Mouse (Mus musculus): ENCODE measurements around the gene Sox15.

Sox15 gene

GRCm38 (mm10) chr11:69679144-69679543, 24.0 kb downstream of the Sox15 start:
- DNase-seq (ENCODE audit: low spot score in 2 of 2): no peak

GRCm38 (mm10) chr11:69680136-69680855, 25.2 kb downstream of the Sox15 start:
- DNase-seq (ENCODE audit: low spot score in 2 of 2): no peak

GRCm38 (mm10) chr11:69681314-69682208, 26.4 kb downstream of the Sox15 start, which contains the start of gene Senp3:
Gene Senp3 (minus strand): TSS chr11:69682084.
- DNase-seq (ENCODE audit: low spot score in 2 of 2): peak; percentile 93 to 97

GRCm38 (mm10) chr11:69682209-69682839, 27.2 kb downstream of the Sox15 start:
- no peak for DNase-seq (ENCODE audit: low spot score in 2 of 2)

- peak; percentile 94 to 95 for DNase-seq (ENCODE audit: low spot score in 2 of 2)
Observed at GRCm38 (mm10) chr11:69682840-69683533, 27.9 kb downstream of the Sox15 start.

GRCm38 (mm10) chr11:69683576-69683975, 28.5 kb downstream of the Sox15 start:
- no peak for DNase-seq (ENCODE audit: low spot score in 2 of 2)

GRCm38 (mm10) chr11:69684128-69684745, 29.1 kb downstream of the Sox15 start:
- DNase-seq (ENCODE audit: low spot score in 2 of 2): no peak

GRCm38 (mm10) chr11:69684936-69685335, 29.8 kb downstream of the Sox15 start:
- no peak for DNase-seq (ENCODE audit: low spot score in 2 of 2)

- no peak for DNase-seq (ENCODE audit: low spot score in 2 of 2)
Observed at GRCm38 (mm10) chr11:69685526-69686148, 30.5 kb downstream of the Sox15 start, which contains the start of gene Tnfsf13. Gene Tnfsf13 (minus strand): TSS chr11:69685784.

- peak in 1 of 2 experiments; percentile 78 for DNase-seq (ENCODE audit: low spot score in 2 of 2)
Observed at GRCm38 (mm10) chr11:69686377-69686776, 31.3 kb downstream of the Sox15 start.

- DNase-seq (ENCODE audit: low spot score in 2 of 2): no peak
Observed at GRCm38 (mm10) chr11:69687061-69687460, 31.9 kb downstream of the Sox15 start.

GRCm38 (mm10) chr11:69689891-69690290, 34.8 kb downstream of the Sox15 start:
- no peak for DNase-seq (ENCODE audit: low spot score in 2 of 2)

- no peak for DNase-seq (ENCODE audit: low spot score in 2 of 2)
Observed at GRCm38 (mm10) chr11:69692196-69692811, 37.2 kb downstream of the Sox15 start.

GRCm38 (mm10) chr11:69692863-69693262, 37.7 kb downstream of the Sox15 start:
- DNase-seq (ENCODE audit: low spot score in 2 of 2): no peak

- no peak for DNase-seq (ENCODE audit: low spot score in 2 of 2)
Observed at GRCm38 (mm10) chr11:69693421-69693965, 38.4 kb downstream of the Sox15 start.

- no peak for DNase-seq (ENCODE audit: low spot score in 2 of 2)
Observed at GRCm38 (mm10) chr11:69695046-69695360, 39.9 kb downstream of the Sox15 start.

GRCm38 (mm10) chr11:69695361-69696181, 40.5 kb downstream of the Sox15 start, which contains the start of the genes Tnfsf12 and Tnfsfm13:
Gene Tnfsf12 (minus strand): TSS chr11:69695849.
Gene Tnfsfm13 (minus strand): TSS chr11:69696098.
- no peak for DNase-seq (ENCODE audit: low spot score in 2 of 2)

GRCm38 (mm10) chr11:69697396-69697795, 42.3 kb downstream of the Sox15 start:
- DNase-seq (ENCODE audit: low spot score in 2 of 2): no peak

- no peak for DNase-seq (ENCODE audit: low spot score in 2 of 2)
Observed at GRCm38 (mm10) chr11:69698574-69698973, 43.5 kb downstream of the Sox15 start.

Measured in cerebellum, postnatal 4 days (tissue).